Mouse (Mus musculus) lung, postnatal 14 days (tissue): ENCODE measurements around the gene Zranb1.

Experiments
- DNase-seq: peaks from one replicate; pipeline ENCODE4 v3.0.0; 2021

The Zranb1 gene

GRCm38 (mm10) chr7:132931560-132932351 lies 814 bp downstream of the Zranb1 start:
- peak; percentile 52 for DNase-seq

- no peak for DNase-seq
Observed at GRCm38 (mm10) chr7:132933331-132933730, 2.4 kb downstream of the Zranb1 start.

GRCm38 (mm10) chr7:132934743-132935142 lies 3.8 kb downstream of the Zranb1 start:
- no peak for DNase-seq

- DNase-seq: no peak
Observed at GRCm38 (mm10) chr7:132939118-132939517, 8.2 kb downstream of the Zranb1 start.

GRCm38 (mm10) chr7:132940569-132940968 lies 9.6 kb downstream of the Zranb1 start:
- DNase-seq: no peak

GRCm38 (mm10) chr7:132949968-132950367 lies 19.0 kb downstream of the Zranb1 start:
- no peak for DNase-seq

DNA sequence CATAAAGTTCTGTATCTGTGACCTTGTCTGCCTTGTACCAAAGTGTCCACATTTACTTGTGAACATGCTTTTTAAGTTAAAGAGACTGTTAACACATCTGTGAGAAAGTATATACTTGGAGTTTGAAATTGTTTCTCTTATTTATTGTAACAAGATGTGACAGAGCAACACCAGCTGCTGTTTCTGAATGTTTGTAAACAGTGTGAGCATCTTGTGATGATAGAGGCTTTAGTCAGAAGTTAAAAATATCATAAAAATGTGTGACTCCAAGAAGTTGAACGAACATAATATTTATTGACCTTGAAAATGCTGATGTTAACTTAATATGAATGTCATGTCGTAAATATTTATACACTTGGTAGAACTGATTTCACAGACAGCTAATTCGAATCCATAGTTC lies 19.7 kb downstream of the Zranb1 start:
- no peak for DNase-seq

DNA sequence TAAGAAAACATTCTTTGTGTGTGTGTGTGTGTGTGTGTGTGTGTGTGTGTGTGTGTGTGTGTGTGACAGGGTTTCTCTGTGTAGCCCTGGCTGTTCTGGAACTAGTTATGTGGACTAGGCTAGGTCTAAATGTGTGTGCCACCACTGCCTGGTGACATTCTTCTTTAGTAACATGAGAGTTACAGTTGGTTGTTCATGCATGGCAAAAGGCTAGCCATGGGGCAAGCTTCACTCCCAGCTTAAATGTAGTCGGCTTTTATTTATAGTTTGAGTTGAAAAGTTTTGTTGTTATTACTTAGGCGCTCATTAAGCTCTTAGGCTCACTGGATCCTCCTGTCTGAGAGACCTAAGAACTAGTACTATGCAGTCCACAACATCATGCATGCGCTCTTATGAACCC lies 33.5 kb downstream of the Zranb1 start:
- no peak for DNase-seq

GRCm38 (mm10) chr7:132965707-132966106 lies 34.8 kb downstream of the Zranb1 start:
- no peak for DNase-seq

DNA sequence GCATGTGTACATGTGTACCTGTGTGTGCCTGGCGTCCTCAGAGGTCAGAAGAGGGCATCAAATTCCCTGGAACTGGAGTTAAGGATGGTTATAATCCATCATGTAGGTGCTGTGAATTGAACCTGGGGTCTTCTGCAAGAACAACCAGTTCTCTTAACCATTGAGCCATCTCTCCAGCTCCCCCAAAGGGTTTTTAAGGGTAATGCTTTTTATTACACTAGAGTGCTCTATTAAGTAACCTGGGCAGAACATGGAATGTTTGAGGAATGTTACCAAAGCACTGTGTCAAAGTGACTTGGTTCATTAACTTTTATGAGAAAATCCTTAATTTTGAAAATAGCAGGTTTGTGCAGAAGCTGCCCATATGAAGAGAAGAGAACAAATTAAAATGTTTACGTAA lies 41.1 kb downstream of the Zranb1 start:
- DNase-seq: no peak

GRCm38 (mm10) chr7:132976079-132976478 lies 45.1 kb downstream of the Zranb1 start:
- DNase-seq: no peak

- DNase-seq: no peak
Observed at GRCm38 (mm10) chr7:132977981-132978380, 47.0 kb downstream of the Zranb1 start.

GRCm38 (mm10) chr7:132982639-132983038 lies 51.7 kb downstream of the Zranb1 start:
- DNase-seq: no peak

DNA sequence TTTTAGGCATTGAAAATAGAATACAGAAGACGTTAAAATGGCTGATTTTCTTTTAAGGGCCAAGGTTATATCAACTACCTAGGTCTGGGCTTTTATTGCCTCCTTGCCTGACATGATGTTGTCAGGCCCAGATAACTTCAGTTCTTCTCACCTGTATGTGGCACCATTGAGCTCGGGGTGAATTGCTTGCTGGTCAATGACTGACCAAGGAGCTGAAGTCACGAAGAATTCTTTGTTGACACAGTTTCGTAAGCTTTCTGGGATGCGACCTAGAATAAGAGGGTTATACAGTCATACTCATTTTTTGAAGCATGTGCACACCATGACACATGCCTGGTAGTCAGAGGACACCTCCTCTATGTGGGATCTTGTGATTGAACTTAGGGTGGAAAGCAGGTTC lies 58.9 kb downstream of the Zranb1 start:
- DNase-seq: no peak

GRCm38 (mm10) chr7:132991240-132991900 lies 60.4 kb downstream of the Zranb1 start:
- DNase-seq: no peak

- no peak for DNase-seq
Observed at GRCm38 (mm10) chr7:132992967-132993615, 62.1 kb downstream of the Zranb1 start.

DNA sequence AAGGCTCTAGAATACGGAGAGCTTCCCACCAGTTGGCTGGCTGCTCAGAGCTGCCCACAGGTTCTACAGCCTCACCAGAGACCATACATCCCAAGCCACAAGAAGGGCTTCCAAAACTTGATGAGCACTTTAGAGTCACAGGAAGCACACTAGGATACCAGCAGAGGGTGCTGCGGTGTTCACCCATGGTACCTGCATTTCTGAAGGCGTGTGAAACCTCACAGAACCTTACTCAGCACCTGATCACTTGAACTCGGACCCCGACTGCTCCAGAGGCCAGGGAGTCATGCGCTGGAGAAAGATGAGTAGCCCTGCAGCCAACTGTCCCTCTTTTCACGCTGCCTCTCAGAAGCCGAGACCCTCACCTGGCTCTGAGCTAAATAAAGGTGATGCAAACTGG lies 63.2 kb downstream of the Zranb1 start:
- DNase-seq: no peak

GRCm38 (mm10) chr7:132994628-132995191 lies 63.8 kb downstream of the Zranb1 start:
- no peak for DNase-seq

GRCm38 (mm10) chr7:132996391-132996790 lies 65.4 kb downstream of the Zranb1 start:
- DNase-seq: peak; percentile 32

DNA sequence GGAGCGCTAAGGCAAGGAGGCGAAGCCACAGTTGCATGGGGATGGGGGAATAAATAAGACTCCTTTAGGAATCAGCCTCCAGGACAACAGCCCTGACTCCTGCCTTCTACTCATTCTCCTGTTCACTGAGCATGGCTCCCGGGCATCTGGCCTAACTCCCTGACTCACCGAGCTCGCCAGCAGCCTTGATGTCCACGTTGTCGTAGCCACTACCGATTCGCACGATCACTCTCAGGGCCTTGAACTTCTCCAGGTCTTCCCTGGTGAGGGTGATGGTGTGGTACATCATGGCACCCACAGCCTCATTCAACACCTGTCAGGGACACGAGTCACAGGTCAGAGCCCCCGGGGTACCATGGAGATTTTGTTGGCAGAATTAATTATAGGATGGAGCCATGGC lies 67.7 kb downstream of the Zranb1 start:
- DNase-seq: no peak

DNA sequence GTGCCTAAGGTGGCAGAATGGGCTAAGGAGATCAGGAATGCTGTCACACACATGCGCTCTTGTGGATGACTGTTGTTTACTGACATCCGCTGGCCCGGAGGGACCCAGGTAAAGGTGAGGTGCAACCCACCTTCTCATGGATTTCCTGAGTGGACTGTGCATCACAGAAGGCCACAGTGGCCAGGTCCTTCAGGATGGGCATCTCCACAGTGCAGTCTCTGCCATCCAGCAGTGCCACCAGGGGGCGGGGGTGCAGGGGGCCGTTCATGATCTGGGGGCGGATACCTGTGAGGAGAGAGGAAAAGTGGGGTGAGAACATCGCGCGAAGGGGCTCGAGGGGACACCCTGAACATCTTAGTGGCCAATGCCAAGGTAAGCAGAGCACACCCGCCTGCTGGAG lies 68.1 kb downstream of the Zranb1 start:
- no peak for DNase-seq

DNA sequence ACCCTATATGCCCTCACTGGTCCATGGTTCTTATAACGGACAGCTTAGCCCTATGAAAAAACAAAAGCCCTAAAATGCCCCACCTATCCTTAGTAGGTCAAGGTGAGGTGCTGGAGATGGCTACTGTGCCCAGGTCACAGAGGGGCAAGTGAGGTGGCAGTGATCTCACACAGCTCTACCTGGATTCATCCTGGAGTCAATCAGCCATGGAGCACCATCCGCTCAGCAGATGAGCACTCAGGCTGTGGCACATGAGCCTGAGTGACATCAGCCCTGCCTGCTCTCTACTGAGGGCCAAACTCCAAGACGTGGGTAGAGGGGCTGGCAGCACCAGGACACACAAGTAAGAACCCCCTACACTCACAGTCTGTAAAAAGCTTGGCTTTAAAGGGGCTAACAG lies 70.4 kb downstream of the Zranb1 start:
- no peak for DNase-seq

DNA sequence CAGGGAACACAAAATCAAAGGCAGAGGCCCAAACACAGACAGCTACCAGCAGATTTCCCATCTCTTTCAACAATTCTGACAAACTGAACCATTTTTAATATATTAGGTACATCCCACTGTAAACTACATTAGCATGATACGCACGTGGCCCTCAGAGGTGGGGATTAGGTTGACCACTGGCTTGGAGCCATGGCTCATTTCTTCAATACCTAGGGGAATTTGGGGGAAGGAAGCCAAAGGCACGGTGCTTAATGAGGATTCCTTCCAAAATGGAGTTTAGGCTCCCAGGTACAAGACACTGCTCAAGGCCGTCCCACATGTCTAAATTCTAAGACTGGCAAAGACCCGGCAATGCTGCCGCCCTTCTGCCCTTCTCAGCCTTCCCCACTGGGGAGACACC lies 71.3 kb downstream of the Zranb1 start:
- DNase-seq: no peak

GRCm38 (mm10) chr7:133003421-133003820 lies 72.5 kb downstream of the Zranb1 start:
- peak; percentile 85 for DNase-seq
